8 mouse cellular contexts compared by ENCODE assay signal in the genomic region with DNA sequence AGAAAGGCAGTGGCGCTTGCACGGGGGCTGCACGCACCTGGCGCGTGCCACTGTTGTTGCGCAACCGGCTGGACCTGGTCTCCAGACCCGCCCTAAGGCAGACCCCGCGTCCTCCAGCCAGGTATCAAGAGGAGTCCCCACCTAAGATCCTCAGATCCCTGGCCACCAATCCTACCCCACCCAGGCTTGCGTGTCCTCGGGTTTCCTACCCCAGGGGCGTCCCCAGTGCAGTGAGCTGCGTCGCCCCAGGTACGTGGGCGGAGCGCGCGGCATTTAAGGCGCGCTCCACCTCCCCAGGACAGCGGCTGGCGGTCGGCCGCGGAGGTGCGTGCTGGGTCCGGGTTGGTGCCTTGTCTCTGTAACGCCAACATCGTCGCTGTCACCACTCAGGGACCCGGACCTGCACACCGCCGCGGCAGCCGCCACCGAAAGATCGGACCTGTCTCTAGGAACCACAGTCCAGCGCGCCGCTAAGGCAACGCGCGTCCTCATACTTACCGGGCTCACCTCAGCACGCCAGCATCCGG. TPM values are rescaled to one million over a fixed set of nuclear protein-coding genes. Genes with fewer than 3 reads are reported as not detected.
DNase-seq lines count a peak whose midpoint lies in the region; ATAC-seq lines count a peak whose summit lies in the region.

TSS of gene Atp12a (plus strand) at position 358 of the 527 bp plus-strand sequence.

- peak within 1 kb of the TSS; percentile 45 for H3K4me3 ChIP-seq in forebrain, embryonic 16.5 days (replicated peaks; ENCODE audit: low read length)
- H3K4me3 ChIP-seq in liver, embryonic 12.5 days: peak within 1 kb of the TSS; percentile 32

- WGBS in forebrain, embryonic 16.5 days: under 1% methylated on average over 48 of the region's 48 CpGs
- WGBS in liver, embryonic 12.5 days (ENCODE audit: insufficient replicate concordance): 3% methylated on average over 48 of the region's 48 CpGs

- peak within 1 kb of the TSS; percentile 71 for H3K4me2 ChIP-seq in forebrain, embryonic 16.5 days (ENCODE audit: low read length)
- H3K4me2 ChIP-seq in liver, embryonic 12.5 days: peak within 1 kb of the TSS; percentile 55

- H3K4me1 ChIP-seq in forebrain, embryonic 16.5 days (replicated peaks; ENCODE audit: control insufficient read depth, insufficient read depth, low read length): peaks cover 8% of the 10 kb centered on the region
- H3K4me1 ChIP-seq in liver, embryonic 12.5 days: no peaks in the 10 kb centered on the region

- no peak for DNase-seq in frontal cortex, postnatal 36 days (ENCODE audit: low spot score in 2 of 2)
- peak; percentile 48 for DNase-seq in ES-CJ7 (ENCODE audit: low read depth, low spot score)
- DNase-seq in testis, postnatal 14 days (ENCODE audit: low spot score): peak; percentile 19
- no peak for DNase-seq in thymus, postnatal 36 days
- no peak for DNase-seq in left cerebral cortex, postnatal 10 days (ENCODE audit: extremely low spot score in 1 of 2, low spot score in 2 of 2)

- ATAC-seq in frontal cortex, adult (ENCODE audit: low TSS enrichment): peak; percentile 50
- ATAC-seq in forebrain, embryonic 16.5 days: 0 out of 2 replicates have a peak, but pooled peaks have one; percentile 31
- no peak for ATAC-seq in liver, embryonic 12.5 days

- intact Hi-C loops in left cerebral cortex, postnatal 10 days (cut with DNase I): no loop called here

- no peaks in the 10 kb centered on the region for H3K36me3 ChIP-seq in forebrain, embryonic 16.5 days (ENCODE audit: control insufficient read depth, insufficient read depth)
- H3K36me3 ChIP-seq in liver, embryonic 12.5 days: no peaks in the 10 kb centered on the region

- peaks cover 36% of the 10 kb centered on the region for H3K27me3 ChIP-seq in forebrain, embryonic 16.5 days (replicated peaks; ENCODE audit: control insufficient read depth, insufficient read depth, low read length)
- H3K27me3 ChIP-seq in liver, embryonic 12.5 days (replicated peaks): peaks cover 71% of the 10 kb centered on the region

- H3K9ac ChIP-seq in forebrain, embryonic 16.5 days (replicated peaks; ENCODE audit: low read depth, low read length): peak within 1 kb of the TSS; percentile 45
- no peak within 1 kb of the TSS for H3K9ac ChIP-seq in liver, embryonic 12.5 days

- H3K9me3 ChIP-seq in forebrain, embryonic 16.5 days (ENCODE audit: control insufficient read depth, low read length): no peaks in the 10 kb centered on the region
- no peaks in the 10 kb centered on the region for H3K9me3 ChIP-seq in liver, embryonic 12.5 days (replicated peaks)

- no peak within 1 kb of the TSS for H3K27ac ChIP-seq in forebrain, embryonic 16.5 days (ENCODE audit: low read length)
- H3K27ac ChIP-seq in liver, embryonic 12.5 days: no peak within 1 kb of the TSS

RNA-seq across cellular contexts. Expression of gene Atp12a, which starts in this region (rescaled TPM):
- 0.29 and 0.30 TPM in 2 replicates for polyA plus RNA-seq in forebrain, embryonic 16.5 days (2015; fragmentation: Nextera tagmentation; extraction: Ambion mirVana)
- polyA plus RNA-seq in liver, embryonic 12.5 days (2016; fragmentation: Nextera tagmentation; extraction: Ambion mirVana): not detected in 2 replicates
- under 1 TPM; 0.21 to 0.39 TPM for total RNA-seq in left cerebral cortex, postnatal 10 days (2021)

Comparison
In these comparisons a context has a peak if more than half of its experiments do, and no peak if none do; other contexts are left out.
1. Peak in ATAC-seq, H3K4me3 ChIP-seq, H3K9ac ChIP-seq and H3K4me2 ChIP-seq in forebrain, embryonic 16.5 days; RNA of the gene not detected or under 1 TPM.
2. DNase-seq: peak in ES-CJ7 (single experiment) and testis, postnatal 14 days (single experiment); none in frontal cortex, postnatal 36 days (0 of 2), thymus, postnatal 36 days (0 of 2) and left cerebral cortex, postnatal 10 days (0 of 2).